Mouse (Mus musculus): ENCODE measurements around the gene Sf3a2. TPM values are rescaled to one million over a fixed set of nuclear protein-coding genes. Genes with fewer than 3 reads are reported as not detected.

Gene Sf3a2
- polyA plus RNA-seq, 1 experiment, result 77.0 TPM

- TF ChIP-seq CTCF (IDR thresholded peaks at IDR 0.05; ENCODE audit: borderline replicate concordance, extremely low read depth, insufficient read depth, insufficient read length) (no peak), POLR2A (IDR thresholded peaks at IDR 0.05; ENCODE audit: borderline replicate concordance, extremely low read depth, insufficient read depth, insufficient read length, poor library complexity, severe bottlenecking) (no peak)
- DNase-seq (ENCODE audit: low read depth), result no peak
These were observed 21.6 kb upstream of the Sf3a2 start for GRCm38 (mm10) chr10:80776358-80776869.

DNA sequence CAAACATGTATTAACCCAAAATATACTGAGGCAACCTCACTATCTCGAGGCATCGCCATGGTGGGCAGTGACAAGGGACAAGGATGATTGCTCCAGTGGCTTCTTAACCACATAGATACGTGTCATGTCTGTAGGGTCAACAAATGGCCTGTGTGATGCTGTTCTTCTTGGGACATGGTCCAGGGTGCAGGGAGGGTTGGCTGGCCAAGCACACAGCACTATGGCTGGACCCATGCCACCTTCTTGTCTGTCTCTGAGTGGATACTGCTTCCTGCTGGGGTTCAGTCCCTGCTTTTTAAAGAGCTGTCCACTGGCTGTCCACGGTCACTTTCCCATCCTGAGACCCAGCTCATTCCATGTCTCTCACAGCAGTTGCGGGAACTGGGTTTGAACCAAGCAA lies 20.9 kb upstream of the Sf3a2 start:
- DNase-seq (ENCODE audit: low read depth), result no peak
- TF ChIP-seq POLR2A (IDR thresholded peaks at IDR 0.05; ENCODE audit: borderline replicate concordance, extremely low read depth, insufficient read depth, insufficient read length, poor library complexity, severe bottlenecking) (no peak), CTCF (IDR thresholded peaks at IDR 0.05; ENCODE audit: borderline replicate concordance, extremely low read depth, insufficient read depth, insufficient read length) (no peak)

DNA sequence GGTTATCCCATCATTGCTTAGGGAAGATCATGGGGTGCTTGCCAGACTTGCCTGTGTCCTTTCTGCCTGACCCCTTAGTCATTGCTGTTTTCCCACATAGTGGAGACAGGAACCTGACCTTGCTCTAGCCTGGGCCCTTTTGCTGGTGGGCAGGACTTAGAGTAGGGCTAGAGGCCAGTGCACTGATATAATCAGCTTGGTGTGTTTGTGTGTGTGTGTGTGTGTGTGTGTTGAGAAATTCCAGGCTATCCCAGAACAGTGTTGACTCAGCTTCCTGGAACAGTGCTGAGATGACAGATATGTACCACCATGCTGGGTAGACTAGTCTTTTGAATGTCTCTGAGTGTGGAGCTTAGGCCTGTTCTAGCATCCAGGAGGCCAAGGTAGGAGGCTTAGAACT lies 18.4 kb upstream of the Sf3a2 start:
- no peak for DNase-seq (ENCODE audit: low read depth)
- no peak for TF ChIP-seq POLR2A (IDR thresholded peaks at IDR 0.05; ENCODE audit: borderline replicate concordance, extremely low read depth, insufficient read depth, insufficient read length, poor library complexity, severe bottlenecking)
- TF ChIP-seq CTCF (IDR thresholded peaks at IDR 0.05; ENCODE audit: borderline replicate concordance, extremely low read depth, insufficient read depth, insufficient read length), result no peak

DNA sequence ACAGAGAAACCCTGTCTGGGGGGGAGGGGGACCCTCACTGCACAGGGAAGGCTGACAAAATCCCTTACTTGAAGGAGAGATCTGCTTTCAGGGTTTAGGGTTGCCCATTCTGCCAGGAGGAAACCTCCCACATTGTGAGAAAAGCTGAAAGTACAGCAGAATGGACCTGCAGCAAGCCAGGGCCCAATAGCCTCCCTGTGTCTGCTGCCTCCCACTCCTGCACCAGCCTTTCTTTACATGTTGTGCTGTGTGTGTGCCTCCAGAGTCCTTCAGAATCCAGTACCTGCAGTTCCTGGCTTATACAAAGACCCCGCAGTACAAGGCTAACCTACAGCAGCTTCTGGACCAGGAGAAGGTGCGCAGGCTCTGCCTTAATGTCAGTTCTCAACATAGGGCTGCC lies 13.7 kb upstream of the Sf3a2 start:
- DNase-seq (ENCODE audit: low read depth), result no peak
- TF ChIP-seq POLR2A (IDR thresholded peaks at IDR 0.05; ENCODE audit: borderline replicate concordance, extremely low read depth, insufficient read depth, insufficient read length, poor library complexity, severe bottlenecking), result no peak
- TF ChIP-seq CTCF (IDR thresholded peaks at IDR 0.05; ENCODE audit: borderline replicate concordance, extremely low read depth, insufficient read depth, insufficient read length), result no peak

DNA sequence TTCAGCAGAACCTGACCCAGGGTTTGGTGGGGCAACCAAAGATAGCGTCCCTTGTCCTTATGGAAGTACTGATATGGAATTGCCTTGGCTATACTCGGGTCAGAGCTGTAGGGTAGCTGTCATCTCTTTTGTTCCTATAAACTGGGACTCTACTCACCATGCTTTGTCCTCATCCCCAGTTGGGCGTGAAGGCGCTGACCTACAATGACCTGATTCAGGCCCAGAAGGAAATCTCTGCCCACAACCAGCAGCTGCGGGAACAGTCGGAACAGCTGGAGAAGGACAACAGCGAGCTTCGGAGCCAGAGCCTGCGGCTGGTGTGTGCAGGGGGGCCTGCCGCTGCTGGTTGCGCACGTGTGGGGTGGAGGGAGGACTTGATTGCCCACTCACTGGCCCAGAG lies 13.1 kb upstream of the Sf3a2 start:
- TF ChIP-seq CTCF (IDR thresholded peaks at IDR 0.05; ENCODE audit: borderline replicate concordance, extremely low read depth, insufficient read depth, insufficient read length), result no peak
- TF ChIP-seq POLR2A (IDR thresholded peaks at IDR 0.05; ENCODE audit: borderline replicate concordance, extremely low read depth, insufficient read depth, insufficient read length, poor library complexity, severe bottlenecking), result no peak
- DNase-seq (ENCODE audit: low read depth), result no peak

- DNase-seq (ENCODE audit: low read depth), result no peak
- TF ChIP-seq POLR2A (IDR thresholded peaks at IDR 0.05; ENCODE audit: borderline replicate concordance, extremely low read depth, insufficient read depth, insufficient read length, poor library complexity, severe bottlenecking) (no peak), CTCF (IDR thresholded peaks at IDR 0.05; ENCODE audit: borderline replicate concordance, extremely low read depth, insufficient read depth, insufficient read length) (no peak)
These were observed 12.0 kb upstream of the Sf3a2 start for GRCm38 (mm10) chr10:80785963-80786362.

DNA sequence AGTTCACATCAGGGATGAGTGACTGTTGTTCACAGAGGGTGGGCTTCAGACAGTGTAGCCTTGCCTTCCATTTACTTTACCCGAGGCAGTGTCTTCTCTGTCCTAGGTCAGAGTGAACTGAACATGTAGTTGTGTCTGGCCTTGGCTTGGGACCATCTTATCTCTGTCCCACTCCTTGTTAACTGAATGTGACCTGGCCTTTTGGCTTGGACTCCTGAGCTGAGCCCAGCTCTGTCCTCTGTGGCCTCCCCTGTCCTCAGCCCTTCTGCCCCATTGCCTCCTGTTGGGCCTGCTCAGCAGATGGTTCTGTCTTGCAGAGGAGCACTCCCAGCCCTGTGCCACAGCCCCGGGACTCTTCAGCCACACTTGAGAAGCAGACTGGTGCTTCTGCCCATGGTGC lies 10.5 kb upstream of the Sf3a2 start:
- TF ChIP-seq CTCF (IDR thresholded peaks at IDR 0.05; ENCODE audit: borderline replicate concordance, extremely low read depth, insufficient read depth, insufficient read length), result no peak
- TF ChIP-seq POLR2A (IDR thresholded peaks at IDR 0.05; ENCODE audit: borderline replicate concordance, extremely low read depth, insufficient read depth, insufficient read length, poor library complexity, severe bottlenecking), result no peak
- no peak for DNase-seq (ENCODE audit: low read depth)

DNA sequence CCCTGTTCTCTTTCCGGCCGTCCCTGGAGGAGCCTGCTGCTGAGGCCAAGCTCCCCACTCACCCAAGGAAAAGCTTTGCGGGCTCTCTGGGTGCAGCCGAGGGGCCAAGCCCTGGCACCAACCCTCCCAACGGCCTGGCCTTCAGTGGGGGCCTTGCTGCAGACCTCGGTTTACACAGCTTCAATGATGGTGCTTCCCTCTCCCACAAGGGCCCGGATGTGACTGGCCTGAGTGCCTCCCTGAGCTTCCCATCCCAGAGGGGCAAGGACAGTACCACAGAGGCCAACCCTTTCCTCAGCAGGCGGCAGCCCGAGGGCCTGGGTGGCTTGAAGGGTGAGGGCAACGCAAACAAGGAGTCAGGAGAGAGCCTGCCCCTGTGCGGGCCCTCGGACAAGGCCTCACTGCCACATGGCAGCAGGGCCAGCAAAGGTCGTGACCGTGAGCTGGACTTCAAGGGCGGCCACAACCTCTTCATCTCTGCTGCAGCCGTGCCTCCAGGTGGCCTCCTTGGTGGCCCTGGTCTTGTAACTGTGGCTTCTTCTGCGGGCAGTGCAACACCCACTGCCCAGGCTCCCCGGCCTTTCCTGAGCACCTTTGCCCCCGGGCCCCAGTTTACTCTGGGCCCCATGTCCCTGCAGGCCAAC lies 7.1 kb upstream of the Sf3a2 start:
- no peak for TF ChIP-seq POLR2A (IDR thresholded peaks at IDR 0.05; ENCODE audit: borderline replicate concordance, extremely low read depth, insufficient read depth, insufficient read length, poor library complexity, severe bottlenecking)
- TF ChIP-seq CTCF (IDR thresholded peaks at IDR 0.05; ENCODE audit: borderline replicate concordance, extremely low read depth, insufficient read depth, insufficient read length), result no peak
- no peak for DNase-seq (ENCODE audit: low read depth)

GRCm38 (mm10) chr10:80791476-80792174 lies 6.4 kb upstream of the Sf3a2 start:
- no peak for TF ChIP-seq CTCF (IDR thresholded peaks at IDR 0.05; ENCODE audit: borderline replicate concordance, extremely low read depth, insufficient read depth, insufficient read length)
- TF ChIP-seq POLR2A (IDR thresholded peaks at IDR 0.05; ENCODE audit: borderline replicate concordance, extremely low read depth, insufficient read depth, insufficient read length, poor library complexity, severe bottlenecking), result no peak
- no peak for DNase-seq (ENCODE audit: low read depth)

GRCm38 (mm10) chr10:80792175-80793032 lies 5.6 kb upstream of the Sf3a2 start:
- peak; percentile 24 for DNase-seq (ENCODE audit: low read depth)
- no peak for TF ChIP-seq POLR2A (IDR thresholded peaks at IDR 0.05; ENCODE audit: borderline replicate concordance, extremely low read depth, insufficient read depth, insufficient read length, poor library complexity, severe bottlenecking)
- no peak for TF ChIP-seq CTCF (IDR thresholded peaks at IDR 0.05; ENCODE audit: borderline replicate concordance, extremely low read depth, insufficient read depth, insufficient read length)

All from brain, embryonic 14.5 days (tissue).